Mouse (Mus musculus): ENCODE data around the gene 9130213A22Rik.

- no peak for TF ChIP-seq GATA1 (IDR thresholded peaks at IDR 0.05; ENCODE audit: borderline replicate concordance, low read length)
- no peak for TF ChIP-seq FLI1 (IDR thresholded peaks at IDR 0.05; ENCODE audit: low read length)
These were observed 34.1 kb downstream of the 9130213A22Rik start, which contains the start of gene Vamp2 for GRCm38 (mm10) chr11:69088103-69088855.

Measured in megakaryocyte, embryonic 14.5 days (primary cell).